Mouse (Mus musculus): ENCODE data around the gene Rapsn. TPM values are rescaled to one million over a fixed set of nuclear protein-coding genes. Genes with fewer than 3 reads are reported as not detected.
"Not testable (repeated sequence)": the region's sequence is repeated elsewhere in the genome, so short reads cannot be mapped to it uniquely, and the experiment has no call there.

Gene Rapsn
- total and polyA plus RNA-seq, 3 experiments = 0.10 TPM; not detected in 2

DNA sequence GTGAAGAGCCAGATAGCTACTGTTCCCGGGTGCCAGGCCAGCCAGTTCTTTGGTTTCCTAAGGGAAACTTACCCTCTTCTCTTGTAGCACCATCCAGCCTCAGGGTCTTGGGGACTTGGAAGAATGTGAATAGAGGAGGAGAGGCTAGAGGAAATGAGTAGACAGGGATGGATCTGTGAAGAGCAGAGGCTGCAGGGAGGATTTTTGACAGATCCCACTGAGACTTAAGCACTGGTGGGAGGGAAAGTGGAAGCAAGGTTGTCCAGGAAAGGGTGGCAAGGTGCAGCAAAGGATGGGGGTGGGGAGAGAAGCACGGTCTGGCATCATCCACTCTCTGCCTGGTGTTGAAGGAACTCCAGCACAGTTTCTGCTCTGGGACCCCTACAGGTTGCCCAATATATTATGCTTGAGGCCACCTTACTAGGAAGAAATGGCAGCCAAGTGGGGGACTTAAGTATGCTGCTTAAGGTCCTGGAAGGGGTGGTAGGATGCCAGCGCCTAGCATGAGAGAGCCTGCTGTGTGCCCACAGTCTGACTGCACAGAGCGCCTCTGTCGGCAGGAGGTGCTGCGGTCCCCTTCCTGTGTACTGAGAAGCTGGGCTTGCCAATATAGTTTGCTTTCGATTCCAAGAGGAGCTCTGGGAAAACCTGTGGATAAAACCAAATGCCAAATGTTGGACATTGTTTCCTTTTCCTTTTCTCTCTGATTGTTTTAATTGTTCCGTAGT, 17.2 kb upstream of the Rapsn start:
- no peak overlapping the region for H3K4me3 ChIP-seq (ENCODE audit: control insufficient read depth in 1 of 2, insufficient read depth in 1 of 2, low read depth in 2 of 2, low read length in 2 of 2)
- DNase-seq (ENCODE audit: low read depth, low spot score) = no peak
- no peak overlapping the region for H3K27ac ChIP-seq (ENCODE audit: control insufficient read depth, low read depth, low read length)
- no peak overlapping the region for H3K9ac ChIP-seq (ENCODE audit: control insufficient read depth, low read depth, low read length, poor library complexity, severe bottlenecking)
- H3K9me3 ChIP-seq (replicated peaks; ENCODE audit: insufficient read depth, low read length) = no peaks in the 10 kb centered on the region
- H3K27me3 ChIP-seq (ENCODE audit: control insufficient read depth in 1 of 2, insufficient read depth in 2 of 2, low read length in 2 of 2) = no peaks in the 10 kb centered on the region
- H3K36me3 ChIP-seq (ENCODE audit: control insufficient read depth in 1 of 2, insufficient read depth in 2 of 2, low read length in 2 of 2) = peaks cover 0 to 12% of the 10 kb centered on the region in 2 experiments; a peak in 2 of 4 replicates
- TF ChIP-seq POLR2AphosphoS5 (IDR thresholded peaks at IDR 0.05; ENCODE audit: borderline replicate concordance, low read depth, low read length) (no peak), BHLHE40 (IDR thresholded peaks at IDR 0.05; ENCODE audit: borderline replicate concordance, low read depth, low read length) (no peak), CHD2 (IDR thresholded peaks at IDR 0.05; ENCODE audit: low read length) (no peak), MYC (IDR thresholded peaks at IDR 0.05; ENCODE audit: low read depth, low read length) (no peak), TCF12 (IDR thresholded peaks at IDR 0.05; ENCODE audit: low read depth, low read length) (no peak), CTCF (IDR thresholded peaks at IDR 0.05 in 2 of 3, conservative IDR thresholded peaks at IDR 0.05 in 1 of 3; ENCODE audit: control insufficient read depth in 1 of 3, insufficient read depth in 1 of 3, low read depth in 2 of 3, low read length in 3 of 3, poor library complexity in 1 of 3, severe bottlenecking in 1 of 3) (no peak), SMC3 (IDR thresholded peaks at IDR 0.05; ENCODE audit: low read depth, low read length) (no peak), GATA1 (IDR thresholded peaks at IDR 0.05; ENCODE audit: low read depth, low read length) (no peak), RAD21 (IDR thresholded peaks at IDR 0.05; ENCODE audit: low read depth, low read length) (no peak), NELFE (IDR thresholded peaks at IDR 0.05; ENCODE audit: low read depth, low read length) (no peak), POLR2A (IDR thresholded peaks at IDR 0.05; ENCODE audit: control insufficient read depth in 1 of 2, insufficient read depth in 1 of 2, low read depth in 1 of 2, low read length in 2 of 2, poor library complexity in 1 of 2) (no peak)
- no peaks in the 10 kb centered on the region for H3K4me1 ChIP-seq (ENCODE audit: control insufficient read depth in 1 of 2, insufficient read depth in 2 of 2, low read length in 2 of 2)
- H3K79me2 ChIP-seq (ENCODE audit: control insufficient read depth, insufficient read depth, low read length, poor library complexity) = no peaks in the 10 kb centered on the region

DNA sequence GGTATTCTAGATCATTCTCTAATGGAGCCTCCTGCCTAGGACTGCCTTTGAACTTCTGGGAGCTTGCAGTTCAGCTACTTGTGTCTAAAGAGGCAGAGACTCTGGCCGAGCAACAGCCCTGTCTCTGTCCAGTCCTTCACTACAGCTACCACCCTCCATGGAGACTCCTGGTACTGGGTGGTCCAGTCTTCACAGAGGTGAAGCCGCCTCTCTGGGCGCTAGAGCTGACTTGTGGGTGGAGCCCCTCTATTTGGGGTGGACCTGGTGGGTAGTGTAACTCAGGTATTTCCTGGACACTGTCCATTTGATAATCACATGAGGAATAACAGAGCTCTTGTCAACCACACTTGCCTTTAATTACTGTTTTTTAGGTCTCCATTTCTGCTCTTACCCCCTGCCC, 15.5 kb upstream of the Rapsn start:
- H3K4me3 ChIP-seq (ENCODE audit: control insufficient read depth in 1 of 2, insufficient read depth in 1 of 2, low read depth in 2 of 2, low read length in 2 of 2) = no peak overlapping the region
- peaks cover 2 to 3% of the 10 kb centered on the region in 2 experiments for H3K36me3 ChIP-seq (ENCODE audit: control insufficient read depth in 1 of 2, insufficient read depth in 2 of 2, low read length in 2 of 2)
- no peak for DNase-seq (ENCODE audit: low read depth, low spot score)
- TF ChIP-seq RAD21 (IDR thresholded peaks at IDR 0.05; ENCODE audit: low read depth, low read length) (no peak), KAT2A (conservative IDR thresholded peaks at IDR 0.05; ENCODE audit: low read depth, low read length) (no peak), E2F4 (IDR thresholded peaks at IDR 0.05; ENCODE audit: borderline replicate concordance, low read depth, low read length) (no peak), GABPA (IDR thresholded peaks at IDR 0.05; ENCODE audit: low read depth, low read length) (no peak), TAL1 (IDR thresholded peaks at IDR 0.05; ENCODE audit: low read length) (no peak), USF1 (IDR thresholded peaks at IDR 0.05; ENCODE audit: low read depth, low read length) (no peak), MYB (IDR thresholded peaks at IDR 0.05; ENCODE audit: low read depth, low read length) (no peak), ZKSCAN1 (IDR thresholded peaks at IDR 0.05; ENCODE audit: low read depth, low read length) (no peak), POLR2AphosphoS5 (IDR thresholded peaks at IDR 0.05; ENCODE audit: borderline replicate concordance, low read depth, low read length) (no peak)
- H3K4me1 ChIP-seq (ENCODE audit: control insufficient read depth in 1 of 2, insufficient read depth in 2 of 2, low read length in 2 of 2) = peaks cover 0 to 5% of the 10 kb centered on the region in 2 experiments; a peak in 2 of 4 replicates
- no peaks in the 10 kb centered on the region for H3K79me2 ChIP-seq (ENCODE audit: control insufficient read depth, insufficient read depth, low read length, poor library complexity)
- H3K9ac ChIP-seq (ENCODE audit: control insufficient read depth, low read depth, low read length, poor library complexity, severe bottlenecking) = no peak overlapping the region
- H3K27ac ChIP-seq (ENCODE audit: control insufficient read depth, low read depth, low read length) = no peak overlapping the region
- H3K9me3 ChIP-seq (replicated peaks; ENCODE audit: insufficient read depth, low read length) = no peaks in the 10 kb centered on the region
- no peaks in the 10 kb centered on the region for H3K27me3 ChIP-seq (ENCODE audit: control insufficient read depth in 1 of 2, insufficient read depth in 2 of 2, low read length in 2 of 2)

DNA sequence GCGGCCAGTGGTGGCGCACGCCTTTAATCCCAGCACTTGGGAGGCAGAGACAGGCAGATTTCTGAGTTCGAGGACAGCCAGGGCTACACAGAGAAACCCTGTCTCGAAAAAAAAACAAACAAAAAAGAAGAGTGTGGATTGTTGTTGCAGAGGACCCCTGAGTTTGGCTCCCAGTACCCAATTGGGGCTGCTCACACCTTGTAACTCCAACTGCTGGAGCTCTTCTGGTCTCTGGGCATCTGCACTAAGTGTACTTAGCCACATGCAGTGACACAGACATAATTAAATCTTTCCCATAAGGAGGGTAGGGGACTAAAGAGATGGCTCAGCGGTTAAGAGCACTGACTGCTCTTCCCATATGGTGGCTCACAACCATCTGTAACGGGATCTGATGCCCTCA, 13.2 kb upstream of the Rapsn start:
- H3K9ac ChIP-seq (ENCODE audit: control insufficient read depth, low read depth, low read length, poor library complexity, severe bottlenecking); H3K79me2 ChIP-seq (ENCODE audit: control insufficient read depth, insufficient read depth, low read length, poor library complexity); H3K9me3 ChIP-seq (replicated peaks; ENCODE audit: insufficient read depth, low read length); H3K27me3 ChIP-seq (ENCODE audit: control insufficient read depth in 1 of 2, insufficient read depth in 2 of 2, low read length in 2 of 2); H3K4me3 ChIP-seq (ENCODE audit: control insufficient read depth in 1 of 2, insufficient read depth in 1 of 2, low read depth in 2 of 2, low read length in 2 of 2); DNase-seq (ENCODE audit: low read depth, low spot score); H3K27ac ChIP-seq (ENCODE audit: control insufficient read depth, low read depth, low read length): not testable (repeated sequence)
- Histone ChIP-seq H3K36me3 (ENCODE audit: control insufficient read depth in 1 of 2, insufficient read depth in 2 of 2, low read length in 2 of 2) (peaks cover 0 to 14% of the 10 kb centered on the region in 2 experiments; a peak in 3 of 4 replicates), H3K4me1 (ENCODE audit: control insufficient read depth in 1 of 2, insufficient read depth in 2 of 2, low read length in 2 of 2) (peaks cover 2 to 14% of the 10 kb centered on the region in 2 experiments)

Data from MEL (cell line).